Mouse (Mus musculus): ENCODE results near the gene C1rl. TPM values are rescaled to one million over a fixed set of nuclear protein-coding genes. Genes with fewer than 3 reads are reported as not detected.
"Not testable (repeated sequence)": the region's sequence is repeated elsewhere in the genome, so short reads cannot be mapped to it uniquely, and the experiment has no call there.

C1rl gene
- polyA plus RNA-seq, 1 experiment from 2014 or later = 0.72 TPM

- Histone ChIP-seq H3K4me1 (no peaks in the 10 kb centered on the region), H3K4me2 (no peak overlapping the region), H3K9me3 (no peaks in the 10 kb centered on the region), H3K27ac (no peak overlapping the region), H3K27me3 (no peaks in the 10 kb centered on the region), H3K9ac (no peak overlapping the region), H3K36me3 (0 out of 2 replicates have a peak, but pooled peaks cover 3% of the 10 kb centered on the region), H3K4me3 (no peak overlapping the region)
- ATAC-seq (ENCODE audit: insufficient number of reproducible peaks, insufficient read depth, low FRiP score, low TSS enrichment, low read depth) = no peak
- 92% methylated on average over 5 of the region's 5 CpGs for WGBS
These were observed 35.1 kb upstream of the C1rl start for GRCm38 (mm10) chr6:124457827-124458226.

- no peak overlapping the region for H3K9ac ChIP-seq
- 81% methylated on average over 11 of the region's 11 CpGs for WGBS
- ATAC-seq (ENCODE audit: insufficient number of reproducible peaks, insufficient read depth, low FRiP score, low TSS enrichment, low read depth) = no peak
- no peaks in the 10 kb centered on the region for H3K9me3 ChIP-seq
- no peaks in the 10 kb centered on the region for H3K27me3 ChIP-seq
- H3K4me2 ChIP-seq = no peak overlapping the region
- H3K4me1 ChIP-seq = no peaks in the 10 kb centered on the region
- H3K27ac ChIP-seq = no peak overlapping the region
- H3K36me3 ChIP-seq = 0 out of 2 replicates have a peak, but pooled peaks cover 3% of the 10 kb centered on the region
- no peak overlapping the region for H3K4me3 ChIP-seq
These were observed 34.4 kb upstream of the C1rl start for GRCm38 (mm10) chr6:124458505-124458904.

GRCm38 (mm10) chr6:124459388-124459787 is 33.5 kb upstream of the C1rl start:
- Histone ChIP-seq H3K4me1 (peaks cover 8% of the 10 kb centered on the region), H3K4me3 (no peak overlapping the region), H3K9ac (no peak overlapping the region), H3K36me3 (0 out of 2 replicates have a peak, but pooled peaks cover 3% of the 10 kb centered on the region), H3K9me3 (no peaks in the 10 kb centered on the region), H3K27ac (no peak overlapping the region), H3K27me3 (peaks cover 6% of the 10 kb centered on the region; the same call in 1 of the 2 replicates), H3K4me2 (no peak overlapping the region)
- 87% methylated on average over 4 of the region's 4 CpGs for WGBS
- ATAC-seq (ENCODE audit: insufficient number of reproducible peaks, insufficient read depth, low FRiP score, low TSS enrichment, low read depth) = no peak

- no peaks in the 10 kb centered on the region for H3K36me3 ChIP-seq
- H3K4me1 ChIP-seq = peaks cover 15% of the 10 kb centered on the region
- ATAC-seq (ENCODE audit: insufficient number of reproducible peaks, insufficient read depth, low FRiP score, low TSS enrichment, low read depth) = no peak
- peak overlapping the region; percentile 69 for H3K9ac ChIP-seq
- H3K27ac ChIP-seq = no peak overlapping the region
- peak overlapping the region; percentile 52 for H3K4me3 ChIP-seq
- H3K4me2 ChIP-seq = peak overlapping the region; percentile 80
- H3K27me3 ChIP-seq = peaks cover 6% of the 10 kb centered on the region; the same call in 1 of the 2 replicates
- no peaks in the 10 kb centered on the region for H3K9me3 ChIP-seq
- 22% methylated on average over 8 of the region's 8 CpGs for WGBS
These were observed 29.0 kb upstream of the C1rl start for GRCm38 (mm10) chr6:124463881-124464291.

GRCm38 (mm10) chr6:124464305-124465271 is 28.3 kb upstream of the C1rl start, which contains the start of gene Clstn3:
Gene Clstn3 (minus strand): TSS chr6:124464794.
- peak; percentile 88 for ATAC-seq (ENCODE audit: insufficient number of reproducible peaks, insufficient read depth, low FRiP score, low TSS enrichment, low read depth)
- Histone ChIP-seq H3K27ac (no peak within 1 kb of the TSS), H3K4me3 (peak within 1 kb of the TSS; percentile 52), H3K27me3 (peaks cover 6% of the 10 kb centered on the region; the same call in 1 of the 2 replicates), H3K4me2 (peak within 1 kb of the TSS; percentile 80), H3K36me3 (no peaks in the 10 kb centered on the region), H3K4me1 (peaks cover 15% of the 10 kb centered on the region), H3K9me3 (no peaks in the 10 kb centered on the region), H3K9ac (peak within 1 kb of the TSS; percentile 69)
- WGBS = 6% methylated on average over 27 of the region's 27 CpGs

GRCm38 (mm10) chr6:124465299-124465698 is 27.6 kb upstream of the C1rl start:
- Histone ChIP-seq H3K4me3 (peak overlapping the region; percentile 52), H3K27me3 (peaks cover 6% of the 10 kb centered on the region; the same call in 1 of the 2 replicates), H3K4me1 (peaks cover 15% of the 10 kb centered on the region), H3K27ac (no peak overlapping the region), H3K4me2 (peak overlapping the region; percentile 80), H3K9me3 (no peaks in the 10 kb centered on the region), H3K9ac (peak overlapping the region; percentile 69), H3K36me3 (no peaks in the 10 kb centered on the region)
- WGBS = 42% methylated on average over 6 of the region's 6 CpGs
- no peak for ATAC-seq (ENCODE audit: insufficient number of reproducible peaks, insufficient read depth, low FRiP score, low TSS enrichment, low read depth)

GRCm38 (mm10) chr6:124465729-124466128 is 27.2 kb upstream of the C1rl start:
- H3K9ac ChIP-seq = no peak overlapping the region
- no peak for ATAC-seq (ENCODE audit: insufficient number of reproducible peaks, insufficient read depth, low FRiP score, low TSS enrichment, low read depth)
- peaks cover 6% of the 10 kb centered on the region; the same call in 1 of the 2 replicates for H3K27me3 ChIP-seq
- no peaks in the 10 kb centered on the region for H3K36me3 ChIP-seq
- H3K4me1 ChIP-seq = peaks cover 15% of the 10 kb centered on the region
- H3K9me3 ChIP-seq = no peaks in the 10 kb centered on the region
- no peak overlapping the region for H3K4me2 ChIP-seq
- no peak overlapping the region for H3K27ac ChIP-seq
- 69% methylated on average over 6 of the region's 6 CpGs for WGBS
- H3K4me3 ChIP-seq = no peak overlapping the region

GRCm38 (mm10) chr6:124471121-124471520 is 21.8 kb upstream of the C1rl start:
- ATAC-seq (ENCODE audit: insufficient number of reproducible peaks, insufficient read depth, low FRiP score, low TSS enrichment, low read depth) = no peak
- H3K9ac ChIP-seq = no peak overlapping the region
- 85% methylated on average over 3 of the region's 3 CpGs for WGBS

GRCm38 (mm10) chr6:124471783-124472638 is 20.9 kb upstream of the C1rl start:
- H3K36me3 ChIP-seq; H3K9ac ChIP-seq; H3K9me3 ChIP-seq; H3K4me3 ChIP-seq; H3K27ac ChIP-seq; H3K27me3 ChIP-seq; H3K4me1 ChIP-seq; ATAC-seq (ENCODE audit: insufficient number of reproducible peaks, insufficient read depth, low FRiP score, low TSS enrichment, low read depth); H3K4me2 ChIP-seq: not testable (repeated sequence)
- 83% methylated on average over 6 of the region's 6 CpGs for WGBS

More at GRCm38 (mm10) chr6:124471121-124471520, 21.8 kb upstream of the C1rl start:
- Histone ChIP-seq H3K27ac (no peak overlapping the region), H3K4me1 (no peaks in the 10 kb centered on the region), H3K4me2 (no peak overlapping the region), H3K27me3 (no peaks in the 10 kb centered on the region), H3K36me3 (no peaks in the 10 kb centered on the region), H3K4me3 (no peak overlapping the region), H3K9me3 (no peaks in the 10 kb centered on the region)

GRCm38 (mm10) chr6:124472801-124473200 is 20.1 kb upstream of the C1rl start:
- H3K36me3 ChIP-seq = no peaks in the 10 kb centered on the region
- ATAC-seq (ENCODE audit: insufficient number of reproducible peaks, insufficient read depth, low FRiP score, low TSS enrichment, low read depth) = no peak
- no peak overlapping the region for H3K4me2 ChIP-seq
- 41% methylated on average over 6 of the region's 6 CpGs for WGBS
- H3K27ac ChIP-seq = no peak overlapping the region
- H3K4me1 ChIP-seq = no peaks in the 10 kb centered on the region
- H3K9me3 ChIP-seq = no peaks in the 10 kb centered on the region
- H3K27me3 ChIP-seq = no peaks in the 10 kb centered on the region
- no peak overlapping the region for H3K4me3 ChIP-seq
- no peak overlapping the region for H3K9ac ChIP-seq

GRCm38 (mm10) chr6:124474621-124475020 is 18.3 kb upstream of the C1rl start:
- no peak overlapping the region for H3K4me2 ChIP-seq
- no peaks in the 10 kb centered on the region for H3K36me3 ChIP-seq
- peaks cover 5% of the 10 kb centered on the region; the same call in 1 of the 2 replicates for H3K4me1 ChIP-seq
- H3K9ac ChIP-seq = no peak overlapping the region
- no peaks in the 10 kb centered on the region for H3K9me3 ChIP-seq
- no peak overlapping the region for H3K27ac ChIP-seq
- H3K27me3 ChIP-seq = no peaks in the 10 kb centered on the region
- WGBS = 76% methylated on average over 11 of the region's 11 CpGs
- no peak for ATAC-seq (ENCODE audit: insufficient number of reproducible peaks, insufficient read depth, low FRiP score, low TSS enrichment, low read depth)
- H3K4me3 ChIP-seq = no peak overlapping the region

All from embryonic facial prominence, embryonic 13.5 days (tissue).